Mouse (Mus musculus) megakaryocyte, adult 5-6 weeks (primary cell): ENCODE data around the gene Slc38a4. TPM values are rescaled to one million over a fixed set of nuclear protein-coding genes. Genes with fewer than 3 reads are reported as not detected.

Experiments used
- ATAC-seq: 2 replicates; pipeline ENCODE4 v1.8.0; 2016; ENCODE audit warnings: mild to moderate bottlenecking, inconsistent platforms; ENCODE audit not compliant: poor library complexity, severe bottlenecking
- total RNA-seq, 2 experiments: library from RNA; stranded (forward) in 1 of 2; stranded (reverse) in 1 of 2; fragments of 153-499, 151-499 nt in 1 of 2; fragments of 221-1000, 200-1000 nt in 1 of 2; gene quantifications; 2 replicates each; pipeline versions ENCODE4 v1.2.3 to v1.2.4; 2015 to 2017

The Slc38a4 gene
- total RNA-seq, 2 experiments from 2014 or later, result not detected

DNA sequence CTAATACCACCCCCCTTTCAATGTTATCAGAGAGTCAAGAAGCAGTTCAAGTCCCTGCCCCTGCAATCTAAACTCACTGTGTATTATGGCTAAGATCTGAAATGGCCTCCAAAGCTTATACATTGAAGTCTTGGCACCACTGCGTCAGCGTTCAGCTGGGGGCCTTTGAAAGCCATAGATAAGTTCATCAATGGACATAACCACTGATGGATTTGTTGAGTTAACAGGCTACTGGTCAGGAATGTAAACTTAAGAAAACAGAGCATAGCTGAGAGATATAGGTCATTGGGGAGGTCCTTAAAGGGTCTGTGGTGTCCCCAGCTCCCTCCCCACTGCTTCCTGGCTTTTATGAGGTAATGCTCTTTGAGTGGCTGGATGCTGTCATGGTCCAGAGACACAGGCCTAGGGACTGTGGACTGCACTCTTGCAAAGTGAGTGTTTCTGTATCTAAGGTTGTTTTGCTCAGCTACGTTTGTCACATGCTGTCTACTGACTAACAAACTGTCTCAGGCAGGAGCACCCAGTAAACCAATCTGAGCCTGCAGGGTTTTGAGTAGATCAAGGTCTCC is 83.0 kb downstream of the Slc38a4 start:
- ATAC-seq, result no peak

DNA sequence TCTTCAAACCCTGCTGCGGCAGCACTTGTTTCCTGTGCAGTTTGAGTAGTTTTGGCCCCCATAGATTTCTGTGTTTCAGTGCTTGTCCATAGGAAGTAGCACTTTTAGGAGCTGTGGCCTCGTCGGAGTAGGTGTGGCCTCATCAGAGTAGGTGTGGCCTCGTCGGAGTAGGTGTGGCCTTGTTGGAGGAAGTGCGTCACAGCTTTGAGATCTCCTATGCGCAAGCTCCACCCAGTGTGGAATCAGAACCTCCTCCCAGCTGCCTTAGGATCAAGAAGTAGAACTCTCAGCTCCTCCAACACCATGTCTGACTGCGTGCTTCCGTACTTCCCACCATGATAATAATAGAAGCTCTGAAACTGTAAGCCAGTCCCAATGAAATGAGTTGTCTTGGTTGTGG is 83.8 kb downstream of the Slc38a4 start:
- no peak for ATAC-seq

DNA sequence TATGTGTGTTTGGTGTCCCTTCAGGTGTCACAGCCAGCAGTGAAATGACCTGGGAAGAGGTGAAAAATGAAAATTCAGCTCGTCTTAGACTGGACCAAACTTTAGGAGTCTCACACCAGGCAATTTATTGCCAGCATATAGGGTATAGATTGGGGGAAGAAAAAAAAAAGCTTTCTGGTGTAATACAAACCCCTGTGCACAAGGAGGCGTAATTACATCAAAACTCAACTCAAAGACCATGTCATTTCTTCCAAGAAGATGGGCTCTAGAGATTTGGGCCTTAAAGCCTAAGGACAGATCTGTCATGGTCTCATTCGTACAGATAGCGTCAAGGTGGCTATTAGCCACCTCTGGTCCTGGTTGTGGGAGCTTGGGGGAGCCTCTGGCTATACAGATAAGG is 86.0 kb downstream of the Slc38a4 start:
- ATAC-seq, result no peak

DNA sequence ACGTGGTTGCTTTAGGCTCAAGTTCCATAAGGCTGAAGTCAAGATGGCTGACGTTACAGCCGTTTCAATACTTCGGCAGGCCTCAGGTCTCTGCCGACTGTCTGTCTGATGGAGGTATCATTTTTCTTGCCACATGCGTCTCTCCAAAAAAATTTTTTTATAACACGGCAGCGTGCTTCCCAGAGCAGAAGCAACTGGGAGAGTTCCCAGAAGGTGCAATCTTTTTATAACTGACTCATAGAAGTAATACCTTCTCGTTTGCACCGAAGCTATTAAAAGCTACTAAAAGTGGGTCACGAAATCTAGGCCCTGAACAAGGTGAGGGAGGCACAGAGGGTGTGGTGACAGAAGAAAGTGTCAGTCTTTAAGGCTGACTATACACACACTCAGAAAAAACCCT is 87.0 kb downstream of the Slc38a4 start:
- no peak for ATAC-seq

DNA sequence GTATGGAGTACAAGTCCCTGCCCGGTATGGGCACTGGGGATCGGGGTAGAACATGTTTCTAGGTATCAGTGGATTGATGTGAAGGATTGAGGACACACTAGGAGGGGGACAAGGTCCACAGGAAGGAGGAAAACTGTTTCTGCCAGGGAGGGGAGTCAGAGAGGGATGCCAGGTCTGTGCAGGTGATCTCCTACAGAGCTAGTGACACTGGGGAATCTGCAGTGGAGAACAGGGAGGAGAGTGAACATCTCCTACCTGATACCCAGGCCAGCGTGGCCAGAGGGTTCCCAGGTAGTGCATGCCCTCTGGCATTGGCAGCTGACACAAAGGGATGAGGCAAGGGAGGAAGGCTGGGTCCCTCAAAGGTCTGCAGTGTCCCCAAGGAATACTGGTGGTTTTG is 89.4 kb downstream of the Slc38a4 start:
- no peak for ATAC-seq

DNA sequence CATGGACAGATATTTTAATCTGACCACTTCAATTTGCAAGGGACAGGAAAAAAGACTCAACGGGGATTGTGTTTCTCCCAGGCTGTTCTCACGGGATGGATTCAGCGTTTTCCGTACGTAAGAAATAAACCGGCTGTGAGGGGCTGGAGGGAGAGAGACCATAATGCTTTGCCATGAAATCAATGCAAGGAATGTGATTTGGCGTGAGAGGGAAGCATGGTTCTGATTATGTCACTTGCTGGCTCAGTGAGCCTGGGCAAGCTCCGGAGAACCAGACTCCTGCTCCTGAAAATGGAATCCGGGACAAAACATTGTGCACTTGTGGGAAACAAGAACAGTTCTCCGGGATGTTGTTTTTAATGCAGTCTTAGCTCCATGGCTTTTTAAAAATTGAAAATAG is 92.0 kb downstream of the Slc38a4 start:
- ATAC-seq, result no peak

DNA sequence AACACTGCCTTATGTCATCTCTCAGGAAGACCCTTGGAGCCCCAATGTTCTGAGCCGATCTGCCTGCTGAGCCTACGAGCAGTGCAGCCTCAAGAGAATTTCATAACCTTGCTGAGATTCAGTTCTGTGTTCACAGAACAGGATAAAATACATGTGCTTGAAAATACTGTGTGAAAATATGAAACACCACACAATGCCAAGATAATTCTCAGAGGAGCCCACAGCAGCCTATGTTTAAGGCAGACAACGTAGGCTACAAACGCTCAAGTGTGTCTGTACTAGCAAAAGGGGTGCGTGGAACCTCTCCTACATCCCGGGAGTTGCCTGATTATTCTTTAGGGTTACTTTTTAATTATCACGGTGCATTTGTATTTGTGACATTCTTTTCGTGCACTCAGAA is 92.4 kb downstream of the Slc38a4 start:
- ATAC-seq, result no peak

DNA sequence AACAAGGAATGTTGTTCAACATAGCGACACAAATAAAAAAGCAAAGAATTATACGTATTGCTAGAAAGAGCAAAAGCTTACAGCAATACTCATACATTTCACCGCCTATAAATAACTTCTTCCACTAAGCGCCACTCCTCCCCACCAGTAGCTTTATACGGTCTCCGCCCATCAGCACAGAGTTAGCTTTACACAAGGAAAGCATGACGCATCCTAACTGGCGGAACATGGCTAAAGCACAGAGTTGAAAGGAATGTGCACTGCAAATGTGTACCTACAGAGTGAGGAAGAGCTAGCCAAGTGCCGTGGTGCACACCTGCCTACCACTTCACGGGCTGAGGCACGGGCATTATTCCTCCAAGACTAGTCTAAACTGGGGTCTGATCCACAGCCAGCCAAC is 95.4 kb downstream of the Slc38a4 start:
- ATAC-seq, result no peak

DNA sequence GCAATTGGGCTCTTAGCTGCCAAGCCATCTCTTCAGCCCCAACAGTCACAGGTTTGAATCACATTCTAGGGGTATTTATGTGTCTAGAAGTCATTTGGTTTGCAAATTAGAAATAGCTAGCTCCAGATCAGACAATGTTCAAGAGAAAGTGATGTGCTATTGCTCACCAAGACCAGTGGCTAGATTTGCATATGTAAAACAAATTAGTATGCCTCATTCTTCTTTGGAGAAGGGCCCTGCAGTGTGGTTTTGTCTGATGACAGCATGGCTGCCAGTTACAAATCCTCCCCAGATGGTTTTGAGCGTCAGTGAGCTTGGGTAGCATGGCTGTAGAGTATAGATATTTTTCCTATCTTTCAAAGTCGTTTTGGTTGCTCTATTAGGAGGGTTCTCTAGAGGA is 96.5 kb downstream of the Slc38a4 start:
- ATAC-seq, result no peak

DNA sequence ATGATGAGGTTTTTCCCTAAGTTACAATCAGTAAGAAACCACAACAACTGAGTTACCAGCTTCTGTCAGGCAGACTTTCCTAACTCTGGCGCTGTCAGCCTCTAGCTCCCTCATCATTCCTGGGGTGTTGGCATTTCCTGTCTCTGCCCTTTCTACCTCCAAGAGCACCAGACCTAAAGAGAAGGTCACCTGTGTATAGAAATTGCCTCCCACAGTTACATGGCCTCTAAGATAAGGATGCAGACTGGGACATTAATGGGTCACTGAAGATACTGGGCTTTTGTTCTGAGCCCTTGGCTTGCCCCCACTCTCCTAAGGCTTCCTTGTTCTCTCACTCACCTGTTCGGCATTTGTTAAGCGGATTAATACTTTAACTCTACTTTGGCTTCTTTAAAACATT is 99.1 kb downstream of the Slc38a4 start:
- no peak for ATAC-seq

DNA sequence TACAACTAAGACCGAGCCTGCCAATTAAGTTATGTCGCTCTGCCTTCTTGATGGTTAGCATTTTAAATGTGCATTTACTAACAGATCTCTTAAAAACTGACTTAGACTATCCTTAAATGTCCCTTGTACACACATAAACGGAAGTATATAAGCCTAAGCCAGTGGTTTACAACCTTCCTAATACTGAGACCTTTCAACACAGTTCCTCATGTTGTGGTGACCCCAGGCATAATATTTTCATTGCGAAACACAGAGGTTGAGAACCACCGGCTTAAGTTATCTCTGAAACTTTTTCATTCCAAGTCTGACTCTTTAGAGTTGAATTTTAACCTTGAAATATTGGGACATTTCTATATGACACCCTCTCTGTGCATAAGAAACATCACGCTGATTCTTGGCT is 101.4 kb downstream of the Slc38a4 start:
- ATAC-seq, result peak; percentile 63

DNA sequence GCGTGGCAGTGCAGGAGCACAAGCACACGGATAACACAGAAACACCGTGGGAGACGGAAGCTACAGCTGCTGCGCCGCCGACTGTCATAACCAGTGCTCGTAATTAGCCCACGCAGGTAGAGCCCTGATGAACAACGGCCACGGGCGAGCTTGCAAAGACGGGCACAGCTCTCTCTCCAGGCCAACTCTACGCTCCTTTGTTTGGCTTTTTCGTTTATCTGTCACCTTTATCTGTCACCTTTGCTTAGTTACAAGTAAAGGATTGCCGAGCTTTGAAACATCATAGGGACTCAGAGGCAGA is 101.9 kb downstream of the Slc38a4 start:
- no peak for ATAC-seq

DNA sequence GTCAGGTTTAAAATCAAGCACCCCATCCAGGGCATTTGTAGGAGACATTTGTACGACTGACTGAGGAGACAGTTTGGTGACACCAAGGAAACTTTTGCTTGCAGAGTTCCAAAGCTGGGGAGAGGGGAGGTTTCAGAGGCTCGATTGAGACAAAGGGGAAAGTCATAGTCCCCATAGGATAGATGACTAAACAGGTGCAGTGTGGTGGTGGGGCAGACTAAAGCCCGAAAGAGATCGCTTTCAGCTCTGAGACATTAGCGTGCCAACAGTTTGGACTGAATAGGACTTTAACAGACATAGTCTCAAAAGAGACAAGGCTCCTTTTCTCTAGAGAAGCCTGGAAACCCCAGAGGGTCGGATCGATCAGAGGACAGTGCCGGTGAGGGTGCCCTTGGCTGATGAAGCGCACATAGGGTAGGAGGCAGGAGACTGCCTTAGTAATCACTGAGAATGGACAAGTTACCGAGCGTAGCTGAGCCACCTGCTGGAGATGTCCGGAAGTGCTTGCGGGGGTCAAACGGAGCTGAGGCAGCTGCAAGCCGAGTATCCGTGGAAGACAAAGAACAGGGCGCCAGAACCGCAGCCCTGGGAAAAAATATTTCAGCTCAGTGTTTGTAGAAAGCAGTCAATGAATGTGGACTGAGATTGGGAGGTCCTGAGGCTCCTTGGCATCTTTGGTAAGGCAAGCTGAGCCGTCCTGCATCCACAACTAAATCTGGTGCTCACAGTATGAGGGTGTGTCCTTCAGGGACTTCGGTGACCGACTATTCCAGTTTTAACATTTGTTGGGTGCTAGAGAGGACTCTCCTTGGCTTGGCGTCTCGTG is 102.4 kb downstream of the Slc38a4 start:
- ATAC-seq, result peak; percentile 89

DNA sequence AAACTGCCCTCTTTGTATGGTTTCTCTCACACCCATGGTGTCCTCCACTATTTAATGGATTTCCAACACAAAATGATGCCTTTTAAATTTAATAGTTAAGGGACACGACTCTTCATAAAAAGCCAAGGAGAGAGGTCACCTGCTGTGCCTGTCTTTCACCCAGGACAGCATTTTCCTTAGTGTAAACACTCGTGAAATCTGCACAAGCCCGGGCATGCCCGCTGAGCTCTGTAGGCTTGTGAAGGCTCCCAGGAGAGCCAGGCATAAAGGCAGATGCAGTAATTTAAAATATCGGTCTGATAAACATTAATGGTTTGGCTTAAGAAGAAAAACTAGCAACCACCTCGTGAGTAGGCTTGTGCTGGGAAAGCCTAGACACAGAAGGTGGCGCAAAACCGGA is 103.3 kb downstream of the Slc38a4 start:
- no peak for ATAC-seq

DNA sequence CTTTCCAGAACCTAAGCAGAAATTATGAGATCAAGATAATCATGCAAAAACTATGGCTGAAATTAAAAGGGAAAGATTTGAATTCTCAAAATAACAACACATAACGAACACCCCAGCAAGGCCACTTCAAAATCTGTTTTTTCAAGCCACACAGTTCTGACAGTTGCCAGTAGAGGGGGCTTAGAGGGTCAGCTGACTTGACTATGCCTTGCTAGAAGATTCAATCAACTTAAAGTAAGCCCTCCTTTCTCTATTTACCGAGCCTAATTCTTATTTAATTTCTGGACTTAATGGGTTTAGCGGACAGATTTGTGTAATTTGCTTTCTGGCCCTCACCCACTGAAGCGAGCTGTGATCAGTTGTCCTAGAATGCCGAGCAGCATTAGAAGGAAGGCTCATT is 104.0 kb downstream of the Slc38a4 start:
- ATAC-seq, result no peak

DNA sequence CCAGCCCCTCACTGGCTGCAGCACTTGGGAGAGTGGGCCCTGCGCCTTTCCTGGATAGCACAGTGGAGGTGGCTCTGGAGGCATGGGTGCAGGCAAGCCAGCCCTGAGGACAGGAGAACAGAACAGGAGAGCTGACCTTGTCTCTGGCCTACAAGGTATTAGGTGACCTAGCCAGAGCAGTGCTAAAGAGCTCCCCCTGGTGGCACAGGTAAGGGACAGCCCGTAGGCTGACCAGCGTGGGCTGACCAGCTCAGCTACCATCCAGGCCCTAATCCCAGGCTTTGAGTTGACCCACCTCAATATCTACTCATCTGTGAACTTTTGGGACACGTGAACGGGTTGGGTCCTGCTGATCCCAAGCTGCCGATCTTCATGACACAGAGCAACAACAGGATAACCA is 107.3 kb downstream of the Slc38a4 start:
- ATAC-seq, result peak; percentile 88

Other genes starting within 250 kb of the Slc38a4 start
- gene Pced1b, start 191.2 kb upstream of the Slc38a4 start, total RNA-seq (2015), result 20.1 and 23.2 TPM in 2 replicates
- 3.2 and 5.8 TPM in 2 replicates for gene Pced1b, start 191.2 kb upstream of the Slc38a4 start, total RNA-seq (2017)
- gene Amigo2, start 191.3 kb upstream of the Slc38a4 start, total RNA-seq (2015), result 0.27 and 0.84 TPM in 2 replicates
- 0.07 TPM in 1 of 2 replicates, not detected in the other for gene Amigo2, start 191.3 kb upstream of the Slc38a4 start, total RNA-seq (2017)